Mouse (Mus musculus): ENCODE measurements around the gene Auh.

Auh gene

GRCm38 (mm10) chr13:52878823-52879222 is 50.7 kb downstream of the Auh start:
- DNase-seq (ENCODE audit: low spot score), result no peak

DNA sequence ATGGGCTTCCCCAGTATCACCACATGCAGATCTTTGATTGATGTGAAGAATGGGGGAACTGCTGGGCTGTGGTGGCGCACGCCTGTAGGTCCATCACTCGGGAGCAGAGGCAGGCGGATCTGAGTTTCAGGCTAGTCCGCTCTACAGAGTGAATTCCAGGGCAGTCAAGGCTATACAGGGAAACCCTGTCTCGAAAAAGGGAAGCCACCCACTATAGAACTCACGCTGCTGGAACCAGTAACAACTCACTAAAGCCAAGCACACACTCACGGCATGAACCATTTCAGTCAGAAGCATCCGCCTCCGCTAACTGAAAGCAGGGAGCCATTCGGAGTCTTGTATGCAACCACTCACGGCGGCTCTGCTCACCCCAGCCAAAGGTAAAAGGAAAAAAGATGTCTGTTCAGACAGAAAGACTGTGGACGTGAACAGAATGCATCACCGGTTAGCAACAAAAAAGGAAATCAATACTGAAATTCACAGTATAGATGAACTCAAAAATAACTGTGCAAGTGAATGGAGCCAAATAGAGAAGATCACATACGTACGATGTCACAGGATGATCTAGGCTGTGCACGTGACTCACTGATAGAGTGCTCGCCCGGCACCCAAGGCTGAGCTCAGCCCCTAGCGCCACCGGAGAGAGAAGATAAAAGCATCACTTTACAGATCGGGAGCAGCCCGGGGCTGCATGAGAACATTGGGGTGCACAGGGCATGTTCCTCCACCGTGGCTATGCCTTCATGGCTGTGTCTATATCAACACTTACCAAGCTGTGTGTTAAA is 53.7 kb downstream of the Auh start:
- no peak for DNase-seq (ENCODE audit: low spot score)

DNA sequence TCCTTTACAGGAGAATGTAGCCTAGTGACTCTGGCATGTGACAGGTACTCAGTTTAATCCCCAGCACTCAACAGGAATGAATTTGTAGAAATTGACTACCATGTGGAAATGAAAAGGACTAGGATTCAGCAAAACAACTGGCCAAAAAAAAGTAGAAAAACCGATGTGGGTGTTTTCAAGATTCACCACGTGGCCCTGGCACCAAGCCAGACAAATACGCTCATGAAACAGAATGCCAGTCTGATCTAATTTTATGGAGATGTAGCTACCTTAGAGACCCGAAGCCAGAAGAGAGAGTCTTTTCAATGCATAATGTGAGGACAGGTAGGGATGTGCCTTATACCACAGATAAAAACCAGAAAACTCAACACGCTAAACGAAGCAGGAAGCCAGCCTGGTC is 54.4 kb downstream of the Auh start:
- no peak for DNase-seq (ENCODE audit: low spot score)

- DNase-seq (ENCODE audit: low spot score), result no peak
Observed at GRCm38 (mm10) chr13:52874338-52874737, 55.1 kb downstream of the Auh start.

GRCm38 (mm10) chr13:52873923-52874322 is 55.6 kb downstream of the Auh start:
- DNase-seq (ENCODE audit: low spot score), result no peak

DNA sequence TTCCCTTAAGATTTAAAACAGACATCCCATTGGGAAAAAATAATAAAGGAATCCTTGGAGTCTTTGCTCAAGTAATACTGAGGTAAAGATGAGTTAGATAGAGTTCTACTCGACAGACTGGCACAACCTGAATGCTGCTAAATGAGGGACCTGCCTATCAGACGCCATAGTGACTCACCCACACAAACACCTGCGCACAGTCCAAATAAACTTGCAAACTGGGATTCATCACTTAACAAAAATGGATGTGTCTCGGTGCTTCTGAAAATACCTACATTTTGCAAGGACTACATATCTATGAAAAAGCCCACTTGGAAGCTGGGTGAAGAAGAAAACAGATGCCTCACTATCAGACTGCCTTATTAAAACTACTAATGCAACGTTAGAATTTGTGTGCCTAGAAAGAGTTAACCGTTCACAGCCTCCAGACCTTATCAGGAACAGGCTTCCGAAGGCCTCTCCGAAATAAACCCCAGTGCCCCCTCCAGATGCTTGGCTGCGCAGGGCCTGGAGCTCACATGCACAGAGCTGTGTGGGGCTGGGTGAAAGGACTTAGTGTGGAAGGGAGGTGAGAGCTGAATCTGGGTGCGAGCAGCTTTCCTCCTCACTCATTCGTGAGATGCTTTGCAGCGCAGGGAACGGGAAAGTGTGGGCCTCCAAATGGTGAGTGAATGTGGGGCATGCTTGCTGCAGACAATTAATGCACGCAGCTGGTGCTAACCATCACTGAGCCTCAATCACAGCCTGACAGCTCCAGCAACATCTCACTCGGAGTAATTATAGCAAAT is 63.3 kb downstream of the Auh start:
- no peak for DNase-seq (ENCODE audit: low spot score)

DNA sequence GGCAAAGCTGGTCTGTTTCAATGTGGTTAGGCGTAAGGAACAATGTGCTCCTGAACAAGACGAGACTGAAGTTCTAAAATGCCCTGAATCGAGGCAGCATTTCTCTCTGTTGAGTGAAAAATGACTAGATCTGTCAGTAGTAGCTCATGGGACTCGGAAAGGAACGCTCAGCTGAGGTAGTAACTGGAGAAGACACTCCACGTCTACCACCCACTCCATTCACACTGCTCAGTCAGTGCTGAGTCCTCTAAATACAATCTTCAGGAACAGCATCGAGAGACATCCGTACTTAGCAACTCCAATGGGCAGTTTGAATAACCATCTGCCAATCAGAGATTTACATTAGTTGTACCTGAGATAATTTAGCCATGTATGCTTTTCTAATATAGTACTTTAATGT is 66.0 kb downstream of the Auh start:
- no peak for DNase-seq (ENCODE audit: low spot score)

DNA sequence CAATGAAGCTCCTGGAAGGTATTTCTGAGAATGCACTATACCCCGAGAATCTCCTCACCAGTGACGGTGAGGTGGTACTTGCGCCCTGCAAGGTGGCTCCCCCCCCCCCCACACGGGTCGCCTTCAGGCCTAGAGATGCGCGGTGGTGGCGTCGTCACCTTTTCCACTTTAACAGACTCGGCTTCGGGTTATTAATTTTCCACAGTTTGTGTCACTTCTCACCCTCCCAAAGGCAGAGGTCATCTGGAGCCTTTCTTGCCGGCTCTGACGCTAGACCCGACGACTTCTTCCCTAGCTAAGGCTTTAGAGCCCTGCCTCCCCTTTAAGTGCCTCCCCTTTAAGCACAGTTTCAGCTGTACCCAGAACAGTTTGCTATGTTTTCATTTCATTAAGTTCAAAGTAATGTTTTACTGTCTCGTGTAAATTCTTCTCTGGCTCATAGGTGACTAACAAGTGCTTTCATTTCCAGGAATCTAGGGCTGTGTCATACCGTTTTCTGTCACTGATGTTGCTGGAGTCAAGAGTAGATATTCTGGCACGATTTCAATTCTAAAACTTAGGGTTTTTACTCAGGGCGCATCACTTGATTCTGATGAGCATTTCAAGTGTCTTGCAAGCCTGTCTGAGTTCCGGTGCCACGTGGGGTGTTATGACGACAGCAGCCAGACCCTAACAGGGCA is 69.3 kb downstream of the Auh start:
- no peak for DNase-seq (ENCODE audit: low spot score)

GRCm38 (mm10) chr13:52859065-52859820 is 70.2 kb downstream of the Auh start:
- DNase-seq (ENCODE audit: low spot score), result no peak

DNA sequence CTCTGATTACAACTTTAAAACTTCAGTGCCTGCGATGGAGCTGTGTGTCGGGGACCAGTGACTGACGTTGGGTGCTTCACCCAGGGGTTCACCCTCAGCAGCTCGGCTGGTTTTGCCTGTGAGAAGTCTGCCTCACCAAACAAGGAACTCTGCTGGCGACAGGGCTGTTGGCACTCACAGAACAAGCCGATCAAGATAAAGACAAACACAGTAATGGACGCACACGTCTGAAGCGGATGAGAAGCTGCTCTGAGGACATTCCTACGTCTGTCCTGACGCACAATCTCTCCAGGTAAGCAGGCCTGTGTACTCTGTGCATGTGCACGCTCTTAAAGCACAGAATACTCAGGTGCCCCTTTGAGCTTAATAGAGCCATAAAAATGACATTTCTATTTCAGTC is 71.1 kb downstream of the Auh start:
- no peak for DNase-seq (ENCODE audit: low spot score)

- DNase-seq (ENCODE audit: low spot score), result no peak
Observed at GRCm38 (mm10) chr13:52857781-52858180, 71.7 kb downstream of the Auh start.

- no peak for DNase-seq (ENCODE audit: low spot score)
Observed at GRCm38 (mm10) chr13:52853536-52853935, 75.9 kb downstream of the Auh start.

DNA sequence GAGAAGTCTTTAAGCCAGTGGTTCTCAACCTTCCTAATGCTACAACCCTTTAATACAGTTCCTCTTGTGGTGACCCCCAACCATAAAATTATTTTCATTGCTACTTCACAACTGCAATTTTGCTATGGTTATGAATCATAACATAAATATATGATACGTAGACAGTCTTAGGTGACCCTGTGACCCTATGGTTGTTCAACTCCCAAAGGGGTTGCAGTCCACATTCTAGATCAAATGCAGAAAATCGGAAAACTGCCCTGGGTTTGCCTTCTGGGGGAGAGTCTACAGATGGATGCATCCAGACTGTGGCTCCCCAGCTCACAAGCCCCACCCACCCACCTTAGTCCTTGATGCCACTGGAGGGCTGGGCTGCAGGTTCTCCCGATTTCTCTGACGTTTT is 77.6 kb downstream of the Auh start:
- DNase-seq (ENCODE audit: low spot score), result no peak

DNA sequence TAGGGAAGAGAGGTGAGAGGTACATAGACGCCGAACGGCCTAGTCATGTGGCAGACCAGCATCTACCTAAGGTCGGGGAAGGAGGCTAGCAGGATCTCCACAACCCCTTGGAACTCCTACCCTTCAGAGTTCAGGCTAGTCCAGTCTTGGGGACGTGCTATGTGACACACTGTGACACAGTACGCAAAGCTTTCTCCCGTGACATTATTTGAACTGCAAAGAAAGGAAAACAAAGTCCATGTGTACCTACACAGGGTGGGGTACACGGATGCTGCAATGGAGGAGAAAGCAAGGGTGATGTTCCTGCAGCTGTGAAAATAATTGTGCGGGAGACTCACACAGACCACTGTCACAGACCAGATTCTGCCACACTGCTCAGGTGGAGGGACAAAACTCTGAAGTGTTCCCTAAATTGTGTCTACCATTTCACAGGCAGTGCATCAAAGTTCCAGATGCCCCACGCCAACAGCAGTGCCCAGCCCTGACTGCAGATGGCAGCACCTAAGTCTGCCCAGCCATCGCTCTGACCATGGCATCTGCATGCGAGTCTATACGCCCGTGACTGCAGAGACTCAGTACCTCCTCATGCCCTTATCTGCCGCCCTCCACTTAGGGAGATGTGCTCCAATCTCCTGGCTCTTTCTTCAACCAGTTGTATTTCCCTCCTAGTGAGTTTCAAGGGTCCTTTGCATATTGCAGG is 79.3 kb downstream of the Auh start:
- DNase-seq (ENCODE audit: low spot score), result no peak

- DNase-seq (ENCODE audit: low spot score), result no peak
Observed at GRCm38 (mm10) chr13:52849394-52849801, 80.1 kb downstream of the Auh start.

- no peak for DNase-seq (ENCODE audit: low spot score)
Observed at GRCm38 (mm10) chr13:52847481-52847880, 82.0 kb downstream of the Auh start.

DNA sequence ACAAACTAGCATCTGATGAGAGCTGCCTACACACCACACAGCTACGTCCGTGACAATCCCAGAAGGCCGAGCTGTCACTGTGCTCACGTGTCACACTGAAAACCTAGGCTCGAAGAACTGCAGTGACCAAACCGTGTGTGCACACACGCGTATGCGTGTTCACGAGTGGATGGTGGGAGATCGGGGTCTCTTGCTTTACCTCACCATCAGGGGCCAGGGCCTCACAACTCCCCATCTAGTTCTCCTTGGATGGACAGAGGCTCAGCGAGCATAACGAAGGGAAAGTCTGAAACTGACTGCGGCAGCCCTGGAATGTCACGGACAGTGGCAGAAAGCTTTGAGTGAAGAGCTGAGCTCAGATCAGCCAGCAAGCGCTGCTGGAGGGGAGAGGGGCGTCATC is 82.4 kb downstream of the Auh start:
- DNase-seq (ENCODE audit: low spot score), result no peak

DNA sequence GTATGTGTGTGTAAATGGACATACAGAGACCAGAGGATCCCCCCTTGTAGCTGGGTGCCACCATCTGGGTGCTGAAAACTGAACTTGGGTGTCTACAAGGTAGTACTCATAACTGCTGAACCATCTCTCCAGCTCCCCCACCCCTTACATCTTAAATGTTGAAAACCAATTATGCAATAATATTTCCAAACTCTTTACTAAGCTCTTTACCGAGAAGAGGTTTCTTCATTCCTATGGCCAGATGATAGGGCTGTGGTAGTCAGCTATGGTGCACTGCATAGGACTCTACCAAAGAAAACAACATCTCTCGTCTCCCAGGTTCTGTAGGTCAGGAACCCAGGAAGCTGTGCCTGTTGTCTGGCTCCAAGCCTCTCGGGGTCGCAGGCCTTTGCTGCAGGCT is 83.9 kb downstream of the Auh start:
- DNase-seq (ENCODE audit: low spot score), result no peak

DNA sequence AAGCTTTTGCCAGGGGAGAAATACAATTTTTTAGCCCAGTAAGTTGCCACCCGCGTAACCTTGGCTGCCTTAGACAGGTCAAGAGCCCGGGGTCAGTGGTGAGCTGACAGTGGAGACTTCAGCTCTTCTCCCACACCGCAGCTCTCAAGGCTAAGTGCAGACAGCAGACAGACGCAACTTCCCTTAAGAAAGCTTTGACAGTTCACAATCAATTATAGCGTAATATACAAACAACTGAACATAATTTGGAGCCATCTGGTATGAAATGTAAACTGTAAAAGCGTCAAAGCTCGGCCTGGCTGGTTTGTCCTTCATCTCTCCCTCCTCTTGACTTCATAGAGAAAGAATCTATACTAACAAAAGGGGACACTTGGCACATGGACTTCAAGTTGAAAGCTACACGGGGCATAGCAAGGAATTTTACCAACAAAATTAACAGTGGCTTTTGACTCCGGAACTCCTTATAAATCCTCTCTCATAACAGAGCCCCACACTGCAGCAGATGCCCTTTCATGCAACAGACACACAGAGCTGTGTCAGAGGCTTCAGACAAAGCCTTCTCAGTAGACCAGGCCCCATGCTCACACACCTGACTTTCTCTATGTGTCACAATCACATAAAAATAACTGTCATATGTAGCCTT is 85.8 kb downstream of the Auh start:
- DNase-seq (ENCODE audit: low spot score), result no peak

- DNase-seq (ENCODE audit: low spot score), result no peak
Observed at GRCm38 (mm10) chr13:52836231-52836630, 93.2 kb downstream of the Auh start.

DNA sequence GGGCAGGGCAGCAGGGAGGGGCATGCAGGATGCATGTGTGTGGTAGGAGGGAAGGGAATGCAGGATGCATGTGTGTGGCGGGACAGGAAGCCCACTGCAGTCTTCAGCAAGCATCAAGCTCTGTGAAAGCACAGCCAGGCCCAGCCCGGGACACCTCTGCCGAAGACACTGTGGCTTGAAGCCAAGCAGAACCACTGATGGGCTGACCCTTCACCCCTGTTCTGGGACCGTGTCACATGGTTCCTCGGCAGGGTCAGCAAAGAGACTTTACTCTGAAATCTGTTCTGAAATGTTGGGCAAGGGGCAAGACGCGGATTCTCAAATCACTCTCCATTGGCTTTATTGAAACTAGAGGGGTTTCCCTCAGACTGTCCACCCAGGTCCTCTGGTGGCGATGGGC is 94.9 kb downstream of the Auh start:
- no peak for DNase-seq (ENCODE audit: low spot score)

Measured in spleen, adult 12 weeks (tissue).